Mouse (Mus musculus): ENCODE measurements around the gene Orai1.

DNA sequence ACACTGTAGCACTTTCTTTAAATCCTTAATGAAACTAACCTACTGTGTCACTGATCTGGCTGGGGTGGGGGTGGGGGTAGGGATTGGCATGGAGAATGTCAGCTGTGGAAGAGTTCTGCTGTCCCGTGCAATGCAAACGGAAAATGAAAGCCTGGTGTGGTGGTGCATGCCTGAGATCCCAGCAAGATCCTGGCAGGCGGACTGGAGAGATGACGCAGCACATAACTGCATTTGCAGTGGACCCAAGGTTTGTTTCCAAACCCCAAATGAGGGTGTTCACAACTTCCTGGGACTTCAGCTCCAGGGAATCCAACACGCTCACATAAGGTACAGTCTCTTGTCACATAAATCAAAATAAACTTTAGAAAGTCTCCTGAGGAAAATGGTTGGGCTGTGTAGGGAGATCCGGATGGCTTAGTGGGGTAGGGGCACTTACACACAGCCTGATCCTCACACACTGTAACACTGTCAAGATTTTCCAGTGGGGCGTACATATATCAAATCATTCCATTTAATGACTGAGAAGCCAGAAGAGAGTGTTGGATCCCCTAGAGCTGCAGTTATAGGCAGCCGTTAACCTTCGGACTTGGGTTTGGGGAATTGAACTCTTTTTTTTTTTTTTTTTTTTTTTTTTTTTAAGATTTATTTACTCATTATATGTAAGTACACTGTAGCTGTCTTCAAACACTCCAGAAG lies 46.0 kb downstream of the Orai1 start:
- TF ChIP-seq POLR2A (IDR thresholded peaks at IDR 0.05; ENCODE audit: low read depth, low read length), result no peak
- TF ChIP-seq CTCF (conservative IDR thresholded peaks at IDR 0.05; ENCODE audit: insufficient read depth, insufficient read length, low read depth, low read length), result no peak
